Mouse (Mus musculus): ENCODE measurements at regions not wholly inside any gene's neighbourhood (a gene's known extent, or its start where the extent isn't known, plus 50 kb on each side); places are given as distances from the start of the nearest gene placed in this dataset.

DNA sequence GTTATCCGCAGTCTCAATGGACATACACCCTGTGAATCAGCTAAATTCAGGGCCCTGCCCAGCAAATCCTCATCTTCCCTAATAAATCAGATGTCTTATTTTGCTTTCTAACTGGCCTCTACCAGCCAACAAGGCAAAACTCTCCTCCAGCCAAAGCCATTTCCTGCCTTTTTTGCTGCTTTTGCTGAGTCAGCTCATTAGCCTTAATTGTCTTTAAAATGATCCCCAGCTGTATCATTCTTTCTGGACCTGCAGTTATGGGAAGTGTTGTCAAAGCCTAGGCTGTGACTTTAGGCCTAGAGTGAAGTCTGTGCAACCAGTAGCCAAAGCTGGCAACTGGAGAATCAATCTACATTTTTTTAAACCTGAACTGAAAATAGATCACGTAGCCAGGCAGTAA is 81.4 kb downstream of the Mtpn start:
- in situ Hi-C loops (cut with MboI, MseI) = loop anchor here in 1 of 2 experiments (25.0 kb wide), 1 partner anchor 529 kb away; no protein-coding TSS in a partner anchor

DNA sequence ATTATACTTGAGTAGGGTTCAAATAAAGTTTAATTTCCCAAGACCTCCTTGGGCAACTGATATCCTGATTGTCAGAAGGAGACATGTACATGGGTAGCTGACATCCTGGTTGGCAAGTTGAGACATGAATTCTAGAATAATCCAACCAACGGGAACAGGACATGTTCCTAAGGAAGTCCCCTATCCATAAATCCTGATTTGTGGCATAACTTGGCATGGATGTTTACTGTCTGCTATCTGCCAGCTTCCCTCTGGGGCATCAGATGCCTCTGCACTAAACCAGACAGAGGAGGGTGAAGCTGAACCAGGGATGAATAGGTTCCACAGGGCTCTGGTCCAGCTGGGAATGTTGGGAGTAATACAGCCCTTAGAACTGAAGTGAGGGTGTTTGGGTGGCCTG is 94.7 kb downstream of the Mtpn start:
- in situ Hi-C loops (cut with MboI, MseI) = no loop called here

DNA sequence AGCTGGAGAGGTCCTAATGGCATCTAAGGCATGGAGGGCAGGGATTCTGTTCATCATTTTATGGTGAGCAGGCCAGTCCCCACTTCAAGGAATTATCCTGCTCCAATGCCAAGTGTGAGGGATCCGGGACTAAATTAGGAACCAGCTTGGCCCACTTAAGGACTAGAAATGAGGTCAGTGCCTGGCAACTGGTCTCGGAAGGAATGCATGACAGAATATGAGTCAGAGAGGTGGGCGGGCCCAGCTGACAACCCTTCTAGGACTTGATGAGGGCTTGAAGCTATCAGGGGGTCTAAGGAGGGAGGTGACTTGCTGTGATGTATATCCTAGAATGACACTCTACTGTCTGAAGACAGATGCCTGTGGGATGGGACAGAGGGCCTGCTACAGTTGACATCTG is 100.4 kb upstream of the Fam180a start:
- in situ Hi-C loops (cut with MboI, MseI) = no loop called here

DNA sequence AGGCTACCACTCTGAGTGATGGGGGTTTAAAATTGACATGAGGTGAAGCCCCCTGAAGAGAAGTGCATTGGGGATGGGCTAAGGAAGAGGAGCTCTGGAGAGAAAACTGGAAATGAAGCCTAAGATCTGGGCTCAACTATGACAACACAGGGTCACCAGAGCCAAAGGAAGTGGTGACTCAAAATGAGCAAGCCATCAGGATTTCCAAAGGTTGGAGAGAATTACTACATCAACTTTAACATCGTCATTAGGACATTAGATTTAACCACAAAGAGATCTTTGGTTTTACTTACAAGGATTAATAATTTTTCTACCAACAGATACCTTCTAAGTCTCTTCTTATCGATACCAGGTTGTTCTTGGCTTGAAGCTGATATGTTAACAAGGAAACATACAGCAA is 98.6 kb upstream of the Fam180a start:
- in situ Hi-C loops (cut with MboI, MseI) = no loop called here

DNA sequence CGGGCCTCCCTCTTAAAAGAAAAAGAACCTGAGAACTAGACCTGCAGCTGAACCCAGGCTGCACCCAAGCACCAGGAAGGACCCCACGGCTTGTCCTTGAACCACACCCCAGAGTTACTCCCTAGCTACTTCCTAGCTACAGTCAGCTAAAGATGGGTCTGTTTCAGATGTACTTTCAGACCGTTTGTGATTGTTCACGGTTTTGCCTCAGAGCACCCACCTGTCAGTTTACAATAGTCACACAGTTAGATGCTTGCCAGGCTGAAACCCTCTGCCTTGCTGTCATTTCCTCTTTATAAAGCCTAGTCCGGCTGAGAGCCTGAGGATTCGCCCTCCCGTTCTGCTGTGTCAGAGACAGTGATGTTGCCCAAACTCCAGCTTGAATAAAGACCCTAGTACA is 95.0 kb upstream of the Fam180a start:
- in situ Hi-C loops (cut with MboI, MseI) = no loop called here

DNA sequence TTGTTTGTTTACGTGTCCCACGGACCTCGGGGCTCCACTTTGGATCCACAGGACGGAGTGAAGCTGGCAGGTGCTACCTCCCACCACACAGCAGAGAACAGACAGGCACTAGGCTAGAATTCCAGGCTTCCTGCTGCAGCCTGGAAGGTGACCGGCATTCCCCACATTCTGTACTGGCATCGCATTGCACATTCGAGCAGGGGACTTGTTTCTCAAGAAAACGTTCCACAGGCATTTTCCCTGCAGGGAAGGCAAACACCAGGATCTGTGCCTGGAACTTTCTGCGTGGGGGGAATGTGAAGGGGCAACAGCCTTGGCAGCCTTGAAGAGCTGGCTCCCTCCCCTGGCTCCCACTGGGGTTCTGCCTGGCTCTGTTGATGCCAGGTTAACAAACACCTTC is 79.1 kb upstream of the Fam180a start:
- in situ Hi-C loops (cut with MboI, MseI) = no loop called here

DNA sequence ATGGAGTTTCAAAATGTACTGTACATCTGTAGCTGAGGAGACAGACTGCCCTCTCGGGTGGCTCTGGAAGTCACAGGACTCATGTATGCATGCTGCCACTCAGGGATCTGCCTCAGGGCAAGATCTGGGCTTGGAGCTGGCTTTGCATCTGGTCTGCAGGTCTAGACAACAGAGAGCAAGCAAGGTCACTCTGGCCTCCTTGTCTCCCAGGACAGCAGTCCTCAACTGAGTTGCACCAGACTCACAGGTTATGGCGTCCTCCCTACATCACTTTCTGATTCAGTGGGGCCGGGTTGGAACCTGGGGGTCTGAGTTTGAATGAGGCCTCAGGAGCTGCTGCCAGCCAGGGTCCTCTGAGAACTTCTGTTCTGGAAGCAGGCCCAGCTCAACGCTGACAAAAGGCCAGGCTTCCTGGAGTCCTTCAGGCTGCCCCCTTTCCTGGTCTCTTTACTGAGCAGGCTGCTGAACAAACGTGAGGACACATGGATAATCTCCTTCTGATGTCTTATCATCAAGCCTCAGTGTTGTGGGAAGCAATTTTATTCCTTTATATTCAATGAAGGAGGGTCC is 77.5 kb upstream of the Fam180a start:
- in situ Hi-C loops (cut with MboI, MseI) = no loop called here

DNA sequence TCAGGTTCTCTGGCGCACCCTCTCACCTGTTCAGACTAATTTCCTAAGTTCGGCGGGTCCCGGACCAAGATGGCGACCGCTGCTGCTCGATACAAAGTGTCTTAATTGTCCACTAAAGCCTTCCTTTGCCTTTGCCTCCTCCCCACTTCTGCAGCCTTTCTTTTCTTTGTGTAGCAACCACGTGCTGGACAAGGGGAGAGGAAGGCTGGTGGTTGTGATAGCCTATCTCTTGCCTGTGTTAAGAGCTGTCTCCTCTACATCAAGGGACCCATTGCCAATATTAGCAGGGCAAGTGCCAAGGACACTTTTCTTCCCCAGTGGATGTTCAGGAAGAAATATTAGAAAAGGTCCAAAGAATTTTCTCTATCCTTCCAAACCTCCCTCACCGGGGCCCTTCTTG is 69.8 kb upstream of the Fam180a start:
- in situ Hi-C loops (cut with MboI, MseI) = loop anchor here in 1 of 2 experiments (25.0 kb wide), 1 partner anchor 1642 kb away; no protein-coding TSS in a partner anchor

DNA sequence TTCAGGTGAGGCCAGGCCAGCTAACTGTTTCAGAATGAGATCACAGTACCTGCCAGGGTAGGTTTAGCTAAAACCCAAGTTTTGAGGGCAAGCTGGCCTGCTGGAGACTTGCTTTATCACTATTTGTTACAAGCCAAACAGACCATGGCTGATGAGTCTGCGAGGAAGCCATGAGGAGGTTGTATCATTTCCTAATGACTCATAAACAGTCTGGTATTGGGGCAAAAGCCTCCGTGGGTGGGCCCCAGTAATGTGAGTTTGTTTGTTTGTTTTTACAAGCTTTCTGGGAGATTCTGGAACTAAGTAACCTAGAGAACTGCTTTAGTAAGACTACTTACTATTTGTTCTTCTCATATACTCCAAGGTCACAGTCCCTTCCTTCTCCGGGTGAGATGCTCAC is 62.9 kb upstream of the Fam180a start:
- in situ Hi-C loops (cut with MboI, MseI) = loop anchor here (10.0 to 25.0 kb wide), 2 partner anchors 1648 to 1656 kb away; no protein-coding TSS in a partner anchor

DNA sequence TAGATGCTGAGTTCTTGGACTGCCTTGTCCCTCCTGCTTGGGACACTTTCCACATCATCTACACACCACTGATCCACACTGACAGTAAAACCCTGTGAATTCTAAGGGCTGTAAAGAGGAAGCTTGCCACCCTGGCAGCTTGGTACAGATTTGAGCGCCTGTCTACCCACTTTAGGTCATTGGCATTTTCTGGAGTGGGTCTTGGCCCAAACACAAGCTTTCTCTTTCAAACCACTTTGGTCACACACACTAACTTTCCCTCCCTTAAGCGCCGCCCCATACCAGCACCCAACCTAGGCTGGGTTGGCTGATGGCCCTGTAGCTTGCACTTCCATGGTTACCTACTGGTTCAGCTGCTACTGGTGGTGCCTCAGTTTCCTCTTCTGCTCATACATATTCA is 55.6 kb upstream of the Fam180a start:
- in situ Hi-C loops (cut with MboI, MseI) = loop anchor here (5.0 to 25.0 kb wide), 5 partner anchors 186 to 1663 kb away; no protein-coding TSS in a partner anchor

DNA sequence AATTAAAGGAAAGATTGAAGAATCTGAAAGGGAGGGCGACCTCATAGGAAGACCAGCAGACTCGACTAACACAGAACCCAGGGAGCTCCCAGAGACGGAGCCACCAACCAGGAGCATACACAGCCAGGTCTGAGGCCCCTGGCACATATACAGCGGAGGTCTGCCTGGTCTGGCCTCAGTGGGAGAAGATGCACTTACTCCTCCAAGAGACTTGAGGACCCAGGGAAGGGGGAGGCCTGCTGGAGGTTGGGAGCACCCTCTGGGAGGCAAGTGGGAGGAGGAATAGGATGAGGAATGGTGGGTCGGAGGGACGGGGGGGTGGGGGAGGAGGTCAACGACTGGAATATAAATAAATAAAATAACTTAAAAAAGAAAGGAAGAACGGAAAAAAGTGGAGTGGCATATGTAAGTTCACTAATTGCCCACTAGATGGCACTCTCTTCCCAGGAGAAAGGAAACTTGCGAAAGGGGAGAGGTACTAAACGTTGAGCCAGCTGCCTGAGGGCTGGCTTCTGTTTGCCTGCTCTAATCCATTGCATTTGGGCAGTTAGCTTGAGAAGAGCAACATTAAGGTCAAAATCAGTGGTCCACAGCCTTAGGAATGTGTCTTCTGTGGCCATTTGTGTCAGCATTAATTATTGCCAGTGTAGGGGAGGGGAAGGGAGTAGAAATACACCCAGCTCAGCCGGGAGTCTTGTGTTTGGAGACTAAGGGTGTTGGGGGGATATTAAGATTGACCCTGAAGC is 55.0 kb upstream of the Fam180a start:
- in situ Hi-C loops (cut with MboI, MseI) = loop anchor here (5.0 to 25.0 kb wide), 5 partner anchors 186 to 1664 kb away; no protein-coding TSS in a partner anchor

DNA sequence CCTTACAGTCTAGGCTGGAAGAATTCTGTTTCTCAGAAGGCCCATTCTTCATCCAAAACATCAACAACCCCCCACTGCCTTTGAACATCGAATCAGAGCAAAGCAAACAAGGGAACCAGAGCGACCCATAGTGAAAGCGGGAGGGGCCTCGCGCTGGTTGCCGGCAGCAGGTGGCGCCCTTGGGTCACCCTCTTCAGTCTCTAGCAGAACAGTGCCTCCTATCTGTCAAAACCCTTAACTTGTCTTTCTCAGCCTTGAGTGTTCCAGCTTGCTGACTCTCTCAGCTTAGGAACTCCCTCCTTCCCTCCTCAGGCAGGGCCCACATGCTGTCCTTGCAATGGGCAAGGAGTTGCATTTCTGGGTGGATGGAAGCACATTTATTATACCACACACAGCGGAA is 53.9 kb upstream of the Fam180a start:
- in situ Hi-C loops (cut with MboI, MseI) = loop anchor here (5.0 to 25.0 kb wide), 6 partner anchors 83 to 1665 kb away; no protein-coding TSS in a partner anchor

DNA sequence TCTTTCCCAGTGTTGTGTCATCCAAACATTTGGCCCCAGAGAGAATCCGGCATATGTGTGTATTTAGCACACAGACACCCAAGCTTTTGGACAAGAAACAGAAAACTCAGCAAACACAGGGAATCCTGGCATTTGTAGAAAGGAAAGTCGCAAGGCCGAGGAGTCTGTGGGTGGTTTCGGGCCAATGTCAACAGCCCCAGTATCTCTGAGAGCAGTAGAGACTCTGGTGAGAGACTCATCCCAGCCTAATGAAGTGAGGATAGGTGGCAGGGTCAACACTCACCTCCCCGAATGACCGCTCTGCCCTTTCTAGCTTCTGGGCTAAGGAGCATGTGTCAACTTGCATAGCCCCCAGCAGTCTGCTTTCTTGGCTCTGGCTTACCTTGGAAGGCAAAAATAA is 52.9 kb upstream of the Fam180a start:
- in situ Hi-C loops (cut with MboI, MseI) = loop anchor here (5.0 to 25.0 kb wide), 2 partner anchors 82 to 1658 kb away; no protein-coding TSS in a partner anchor

DNA sequence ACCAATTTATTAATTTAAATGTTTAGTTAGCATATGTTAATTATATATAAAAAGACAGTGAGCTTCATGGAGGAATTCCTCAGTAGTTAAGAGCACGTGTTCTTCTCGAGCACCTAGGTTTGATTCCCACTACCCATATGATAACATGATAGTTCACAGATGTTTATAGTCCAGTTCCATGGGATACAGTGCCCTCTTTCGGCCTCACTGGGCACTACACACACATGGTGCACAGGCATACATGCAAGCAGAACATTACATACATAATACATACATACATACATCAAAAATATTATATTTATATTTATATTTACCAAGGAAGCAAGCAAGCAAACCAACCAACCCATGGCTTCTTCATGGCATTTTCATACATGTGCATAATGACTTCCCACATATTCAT is 51.6 kb upstream of the Fam180a start:
- in situ Hi-C loops (cut with MboI, MseI) = loop anchor here (5.0 to 25.0 kb wide), 2 partner anchors 80 to 1660 kb away; no protein-coding TSS in a partner anchor

DNA sequence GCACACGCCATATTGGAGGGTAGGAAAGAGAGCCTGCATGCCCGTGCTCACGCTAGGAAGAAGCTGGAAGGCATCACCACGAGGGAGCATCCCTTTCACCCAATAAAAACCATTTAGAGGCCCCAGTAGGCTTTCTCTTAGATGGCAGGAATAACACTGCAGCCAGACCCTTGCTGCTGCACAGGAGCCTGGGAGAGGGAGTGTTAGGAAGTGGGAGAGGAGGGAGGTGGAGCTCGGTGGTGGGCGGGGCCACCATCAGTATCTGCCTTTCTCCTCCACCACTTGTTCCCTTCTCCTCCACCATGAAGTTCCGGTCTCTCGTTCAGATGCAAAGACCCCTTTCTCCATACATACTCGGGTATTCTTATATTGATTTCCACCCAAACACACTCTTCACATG is 50.6 kb upstream of the Fam180a start:
- in situ Hi-C loops (cut with MboI, MseI) = loop anchor here (5.0 to 25.0 kb wide), 2 partner anchors 79 to 1661 kb away; no protein-coding TSS in a partner anchor
